Mouse (Mus musculus) heart, adult 2 months (tissue): ENCODE measurements at regions not wholly inside any gene's neighbourhood (a gene's known extent, or its start where the extent isn't known, plus 50 kb on each side); places are given as distances from the start of the nearest gene placed in this dataset.

Experiments
- DNase-seq, 2 experiments: peaks; one replicate each; pipeline ENCODE4 v3.0.0; 2021
- H3K27ac ChIP-seq: fragments of 200-600 bp; 2 replicates; pipeline ENCODE4 v1.8.1; 2022
- H3K27me3 ChIP-seq: fragments of 200-500 bp; 2 replicates; pipeline ENCODE4 v1.6.1; 2012; ENCODE audit warnings: mild to moderate bottlenecking, low read length, inconsistent platforms, mixed read lengths; ENCODE audit not compliant: control insufficient read depth, insufficient read depth
- H3K36me3 ChIP-seq: fragments of 200-500 bp; 2 replicates; pipeline ENCODE4 v1.6.1; 2012; ENCODE audit warnings: low read length, inconsistent platforms; ENCODE audit not compliant: control insufficient read depth, insufficient read depth
- H3K4me1 ChIP-seq: fragments of 200-500 bp; 2 replicates; pipeline ENCODE4 v1.6.1; 2011; ENCODE audit warnings: low read length; ENCODE audit not compliant: control insufficient read depth, insufficient read depth
- H3K4me3 ChIP-seq: fragments of 200-600 bp; 2 replicates; pipeline ENCODE4 v1.8.1; 2022
- H3K79me2 ChIP-seq: fragments of 200-500 bp; replicated peaks from 2 replicates; pipeline ENCODE4 v1.6.1; 2012; ENCODE audit warnings: mild to moderate bottlenecking, inconsistent platforms, low read length, moderate library complexity, mixed read lengths; ENCODE audit not compliant: control insufficient read depth, insufficient read depth
- H3K9ac ChIP-seq: fragments of 200-500 bp; 2 replicates; pipeline ENCODE4 v1.6.1; 2012; ENCODE audit warnings: low read depth, mild to moderate bottlenecking, control low read depth, inconsistent platforms, low read length, mixed read lengths
- CTCF ChIP-seq: fragments of 200-600 bp; IDR thresholded peaks from 2 replicates; pipeline ENCODE4 v1.8.1; 2022; ENCODE audit warnings: antibody characterized with exemption, mild to moderate bottlenecking, moderate library complexity
- EP300 ChIP-seq: fragments of 200-500 bp; IDR thresholded peaks from 2 replicates; pipeline ENCODE4 v1.6.1; 2011; ENCODE audit warnings: low read depth, low read length, control low read depth; ENCODE audit not compliant: insufficient read depth
- POLR2A ChIP-seq: fragments of 200-500 bp; IDR thresholded peaks from 2 replicates; pipeline ENCODE4 v1.6.1; 2011; ENCODE audit warnings: mild to moderate bottlenecking, low read depth, low read length, control low read depth; ENCODE audit not compliant: insufficient read depth
- WGBS: fragments of 180-500 bp; shearing (Covaris S2); methylation state at CpG from one replicate; pipeline ENCODE4 v1.1.7; 2018; 5-methylcytosine and 5-hydroxymethylcytosine counted together
- intact Hi-C: fragments of 180-260 bp; cut with DNase I; formaldehyde crosslinking; loops from one replicate; pipeline ENCODE4 v1.15.1; 2025

DNA sequence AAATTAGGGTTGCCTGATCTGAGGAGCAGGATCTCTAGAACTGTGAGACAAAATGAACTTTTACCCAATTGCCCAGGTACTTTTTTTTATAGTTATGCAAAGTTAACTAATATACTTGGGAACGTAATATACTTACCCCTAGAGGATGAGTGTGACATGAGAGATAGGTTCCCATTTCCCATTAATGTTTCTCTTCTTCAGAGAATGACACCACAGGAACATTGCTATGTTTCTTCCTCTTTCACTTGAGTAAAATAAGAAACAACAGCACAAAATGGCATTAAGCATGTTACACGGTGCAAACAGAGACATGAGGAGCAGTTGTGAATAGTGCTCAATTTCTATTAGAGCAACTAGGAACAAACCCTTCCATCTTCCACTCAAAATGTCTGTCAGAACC is 95.0 kb upstream of the Ndufb6 start:
- no peak overlapping the region for H3K4me3 ChIP-seq
- 71% methylated on average over 2 of the region's 2 CpGs for WGBS
- H3K9ac ChIP-seq: no peak overlapping the region
- no peaks in the 10 kb centered on the region for H3K4me1 ChIP-seq
- no peak for DNase-seq
- no peaks in the 10 kb centered on the region for H3K27me3 ChIP-seq
- intact Hi-C loops: no loop called here
- no peaks in the 10 kb centered on the region for H3K36me3 ChIP-seq
- H3K79me2 ChIP-seq: no peaks in the 10 kb centered on the region
- TF ChIP-seq EP300 (no peak), CTCF (no peak), POLR2A (no peak)
- H3K27ac ChIP-seq: no peak overlapping the region

DNA sequence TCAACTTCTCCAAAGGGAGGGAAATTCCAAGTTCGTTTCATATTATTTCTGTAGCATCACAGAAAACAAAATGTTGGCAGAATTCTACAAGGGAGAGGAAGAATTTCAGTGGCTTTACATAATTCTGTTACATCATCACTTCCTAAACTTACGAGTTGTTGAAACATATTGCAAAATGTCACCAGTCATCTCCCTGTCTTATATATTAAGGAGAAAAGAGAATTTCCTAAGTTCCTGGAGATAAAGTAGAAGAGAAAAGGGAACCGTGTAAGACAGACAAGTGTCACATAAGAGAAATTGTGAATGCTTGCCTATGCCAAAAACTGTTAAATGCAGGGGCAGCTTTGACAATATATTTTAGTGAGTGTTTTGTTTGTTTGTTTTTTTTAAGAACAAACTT is 85.1 kb upstream of the Ndufb6 start:
- Histone ChIP-seq H3K4me3 (no peak overlapping the region), H3K79me2 (no peaks in the 10 kb centered on the region), H3K9ac (no peak overlapping the region), H3K36me3 (no peaks in the 10 kb centered on the region), H3K4me1 (no peaks in the 10 kb centered on the region), H3K27ac (no peak overlapping the region), H3K27me3 (no peaks in the 10 kb centered on the region)
- TF ChIP-seq CTCF (no peak), POLR2A (no peak), EP300 (no peak)
- WGBS: 34% methylated on average over 3 of the region's 3 CpGs
- intact Hi-C loops: no loop called here
- DNase-seq: no peak

DNA sequence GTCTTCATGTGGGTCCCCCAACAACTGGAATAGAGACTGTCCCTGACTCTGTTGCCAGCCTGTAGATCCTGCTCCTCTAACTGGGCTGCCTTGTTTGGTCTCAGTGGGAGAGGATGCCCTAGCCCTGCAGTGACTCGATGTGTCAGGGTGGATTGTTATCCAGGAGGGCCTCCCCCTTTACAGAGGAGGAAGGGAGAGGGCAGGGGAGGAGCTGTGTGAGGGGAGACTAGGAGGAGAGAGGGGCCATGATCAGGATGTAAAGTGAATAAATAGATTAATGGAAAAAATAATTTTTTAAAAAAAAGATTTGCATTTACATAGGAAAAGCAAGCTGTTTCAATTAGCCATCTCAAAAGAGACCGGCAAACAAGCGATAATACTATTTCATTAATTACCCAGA is 80.1 kb upstream of the Ndufb6 start:
- 67% methylated on average over 3 of the region's 3 CpGs for whole genome bisulfite sequencing
- no peak overlapping the region for H3K9ac ChIP-seq
- no peaks in the 10 kb centered on the region for H3K4me1 ChIP-seq
- no peak overlapping the region for H3K4me3 ChIP-seq
- H3K79me2 ChIP-seq: no peaks in the 10 kb centered on the region
- no peak for DNase-seq
- no peaks in the 10 kb centered on the region for H3K36me3 ChIP-seq
- H3K27me3 ChIP-seq: no peaks in the 10 kb centered on the region
- no peak overlapping the region for H3K27ac ChIP-seq
- intact Hi-C loops: no loop called here
- TF ChIP-seq POLR2A: no peak
- TF ChIP-seq EP300: no peak

DNA sequence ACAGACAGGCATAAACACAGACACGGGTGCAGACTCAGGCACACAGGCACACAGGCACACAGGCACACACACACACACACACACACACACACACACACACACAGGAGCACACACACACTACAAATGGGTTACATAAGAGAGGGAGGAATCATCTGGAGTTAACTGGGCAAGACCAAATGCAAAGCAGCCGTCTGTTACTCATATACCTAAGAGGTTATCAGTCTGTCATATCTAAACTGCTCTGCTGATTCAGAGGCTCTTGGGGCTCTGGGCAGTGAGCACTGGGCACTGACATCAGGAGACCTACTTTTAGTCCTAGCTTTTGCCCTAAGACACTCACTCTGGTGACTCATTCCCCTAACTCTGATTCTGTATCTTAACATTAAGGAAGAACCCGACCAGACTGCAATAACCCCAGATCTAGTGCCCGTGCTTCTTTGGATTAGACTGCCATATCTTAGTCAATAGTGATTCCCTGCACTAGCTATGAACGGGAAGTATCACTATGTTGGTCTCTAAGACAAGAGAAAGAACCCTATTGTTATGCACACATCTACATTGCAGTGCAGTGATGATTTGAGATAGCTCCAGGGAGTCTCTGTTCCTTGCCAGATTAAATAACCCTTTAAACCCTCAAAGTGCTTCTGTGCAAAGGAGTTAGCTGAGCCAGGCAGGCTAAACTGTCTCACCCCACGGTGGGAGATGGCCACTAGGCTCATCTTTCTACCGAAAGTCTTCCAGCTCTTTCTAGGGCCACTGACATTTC is 78.0 kb upstream of the Ndufb6 start:
- Histone ChIP-seq H3K27me3 (no peaks in the 10 kb centered on the region), H3K79me2 (no peaks in the 10 kb centered on the region), H3K36me3 (no peaks in the 10 kb centered on the region), H3K4me1 (no peaks in the 10 kb centered on the region), H3K4me3 (no peak overlapping the region), H3K9ac (no peak overlapping the region), H3K27ac (no peak overlapping the region)
- DNase-seq: no peak
- WGBS: 44% methylated on average over 7 of the region's 7 CpGs
- TF ChIP-seq CTCF: no peak
- TF ChIP-seq EP300: no peak
- no peak for TF ChIP-seq POLR2A
- intact Hi-C loops: no loop called here

DNA sequence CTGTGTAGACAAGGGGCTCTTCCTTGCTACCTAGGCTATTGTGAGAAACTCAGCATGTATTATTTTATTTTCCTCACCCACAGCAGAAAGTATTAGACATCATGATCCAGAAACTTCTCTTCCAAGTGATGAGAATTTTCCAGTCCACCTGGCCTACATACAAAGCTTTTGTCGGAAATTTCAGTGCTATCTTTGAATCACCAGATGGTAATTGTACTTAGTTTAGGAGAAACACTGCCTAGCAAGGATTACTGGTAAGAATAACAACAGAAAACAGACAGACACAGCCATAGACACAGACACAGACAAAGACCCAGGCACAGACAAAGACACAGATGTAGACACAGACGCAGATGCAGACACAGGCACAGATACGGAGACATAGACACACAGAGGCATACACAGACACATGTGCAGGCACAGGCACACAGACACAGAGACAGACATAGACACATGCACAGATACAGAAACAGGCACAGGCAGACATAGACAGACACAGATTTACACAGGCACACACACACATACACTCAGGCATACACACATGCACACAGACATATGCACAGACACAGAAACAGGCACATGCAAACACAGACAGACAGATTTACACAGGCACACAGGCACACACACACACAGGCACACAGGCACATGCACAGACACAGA is 76.7 kb upstream of the Ndufb6 start:
- intact Hi-C loops: no loop called here
- no peaks in the 10 kb centered on the region for H3K4me1 ChIP-seq
- no peak overlapping the region for H3K27ac ChIP-seq
- no peaks in the 10 kb centered on the region for H3K27me3 ChIP-seq
- 67% methylated on average over 3 of the region's 3 CpGs for WGBS
- H3K4me3 ChIP-seq: no peak overlapping the region
- no peak for TF ChIP-seq EP300
- TF ChIP-seq POLR2A: no peak
- no peak for TF ChIP-seq CTCF
- DNase-seq: no peak
- no peaks in the 10 kb centered on the region for H3K79me2 ChIP-seq
- H3K9ac ChIP-seq: no peak overlapping the region
- no peaks in the 10 kb centered on the region for H3K36me3 ChIP-seq

DNA sequence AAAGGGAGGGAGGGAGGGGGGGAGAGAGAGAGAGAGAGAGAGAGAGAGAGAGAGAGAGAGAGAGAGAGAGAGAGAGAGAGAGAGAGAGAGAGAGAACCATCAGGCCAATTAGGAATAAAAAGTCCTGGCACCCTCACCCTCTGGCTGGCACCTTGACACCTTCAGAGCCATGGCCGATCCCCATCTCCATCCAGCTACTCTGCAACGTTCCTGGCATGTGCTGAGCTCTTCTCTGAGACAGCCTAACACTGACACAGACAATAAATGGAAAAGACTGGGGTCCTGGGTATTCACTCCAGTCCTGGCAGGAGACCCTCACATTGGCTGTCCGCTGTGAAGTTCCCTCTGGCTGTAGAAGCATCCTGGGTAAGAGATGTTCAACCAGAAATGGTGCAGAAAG is 75.2 kb upstream of the Ndufb6 start:
- intact Hi-C loops: no loop called here
- H3K79me2 ChIP-seq: no peaks in the 10 kb centered on the region
- no peak for DNase-seq
- TF ChIP-seq CTCF (no peak), POLR2A (no peak), EP300 (no peak)
- no peak overlapping the region for H3K27ac ChIP-seq
- WGBS: 70% methylated on average over 3 of the region's 3 CpGs
- no peaks in the 10 kb centered on the region for H3K27me3 ChIP-seq
- H3K9ac ChIP-seq: no peak overlapping the region
- H3K4me3 ChIP-seq: no peak overlapping the region
- no peaks in the 10 kb centered on the region for H3K36me3 ChIP-seq
- no peaks in the 10 kb centered on the region for H3K4me1 ChIP-seq
